Mouse (Mus musculus) heart, embryonic 11.5 days (tissue): ENCODE data around the gene Arap1. TPM values are rescaled to one million over a fixed set of nuclear protein-coding genes. Genes with fewer than 3 reads are reported as not detected.
A peak's percentile ranks its signal among the peaks of the same experiment; 100 is the strongest.

ENCODE experiments used
- ATAC-seq: fragments of 200-750 bp; cut with Nextera tagmentation; replicated peaks from 2 replicates; pipeline ENCODE4 v1.8.0; 2017; ENCODE audit warnings: moderate library complexity; ENCODE audit not compliant: insufficient number of reproducible peaks, low FRiP score, low TSS enrichment
- H3K27ac ChIP-seq: fragments of 300-500 bp; sonication (generic); 2 replicates; pipeline ENCODE4 v1.5.1; 2014; ENCODE audit warnings: mild to moderate bottlenecking, low read depth, low read length
- H3K27me3 ChIP-seq: fragments of 300-500 bp; sonication (generic); 2 replicates; pipeline ENCODE4 v1.6.1; 2014; ENCODE audit warnings: mild to moderate bottlenecking, low read length, mixed read lengths; ENCODE audit not compliant: control insufficient read depth, insufficient read depth
- H3K36me3 ChIP-seq: fragments of 300-500 bp; sonication (generic); 2 replicates; pipeline ENCODE4 v1.6.1; 2014; ENCODE audit warnings: mild to moderate bottlenecking, low read length, moderate library complexity, mixed read lengths; ENCODE audit not compliant: control insufficient read depth, insufficient read depth
- H3K4me1 ChIP-seq: fragments of 300-500 bp; sonication (generic); 2 replicates; pipeline ENCODE4 v1.6.1; 2014; ENCODE audit warnings: low read length; ENCODE audit not compliant: control insufficient read depth, insufficient read depth
- H3K4me2 ChIP-seq: fragments of 300-500 bp; sonication (generic); 2 replicates; pipeline ENCODE4 v1.6.1; 2014; ENCODE audit warnings: mild to moderate bottlenecking, moderate library complexity
- H3K4me3 ChIP-seq: fragments of 300-500 bp; sonication (generic); 2 replicates; pipeline ENCODE4 v1.5.1; 2014; ENCODE audit warnings: low read depth, low read length
- H3K9ac ChIP-seq: fragments of 300-500 bp; sonication (generic); 2 replicates; pipeline ENCODE4 v1.6.1; 2014; ENCODE audit warnings: mild to moderate bottlenecking, low read depth, low read length, moderate library complexity
- H3K9me3 ChIP-seq: fragments of 300-500 bp; sonication (generic); replicated peaks from 2 replicates; pipeline ENCODE4 v1.6.1; 2016; ENCODE audit warnings: low read length; ENCODE audit not compliant: control insufficient read depth
- WGBS: fragments of 180-500 bp; shearing (Covaris S2); extraction: QIAGEN DNeasy Blood & Tissue Kit; methylation state at CpG from one replicate; pipeline ENCODE4 v1.1.7; 2014; ENCODE audit not compliant: insufficient replicate concordance; 5-methylcytosine and 5-hydroxymethylcytosine counted together
- polyA plus RNA-seq: library from polyadenylated mRNA; unstranded; fragments of >200 nt; fragmentation: Nextera tagmentation; extraction: Ambion mirVana; gene quantifications from 2 replicates; pipeline ENCODE4 v1.2.1, GENCODE M21; 2014

Gene Arap1
- polyA plus RNA-seq, 1 experiment from 2014 or later: 16.0 TPM

DNA sequence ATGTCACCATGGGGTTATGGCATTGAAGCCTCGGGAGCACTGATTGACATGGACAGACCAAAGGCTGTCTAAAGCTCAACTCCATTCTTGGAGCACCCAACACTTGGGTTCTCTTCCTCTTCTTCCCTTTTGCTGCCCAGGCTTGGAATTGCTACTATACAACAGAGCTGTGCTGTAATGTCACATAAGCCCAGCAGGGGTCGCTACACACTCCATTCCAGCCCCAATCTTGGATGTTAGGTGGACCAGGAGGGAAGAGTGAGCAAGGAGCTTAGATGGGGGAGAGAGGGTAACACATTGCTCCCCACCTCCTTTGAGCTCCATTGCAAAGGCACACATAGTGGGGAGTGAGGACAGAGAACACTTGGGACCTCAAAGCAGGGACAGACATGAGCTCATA, 79.9 kb downstream of the Arap1 start:
- H3K4me1 ChIP-seq: no peaks in the 10 kb centered on the region
- H3K9ac ChIP-seq: no peak overlapping the region
- H3K9me3 ChIP-seq: no peaks in the 10 kb centered on the region
- 17% methylated on average over 2 of the region's 2 CpGs for WGBS
- peaks cover 16% of the 10 kb centered on the region for H3K27me3 ChIP-seq
- no peak overlapping the region for H3K4me2 ChIP-seq
- no peaks in the 10 kb centered on the region for H3K36me3 ChIP-seq
- H3K4me3 ChIP-seq: no peak overlapping the region
- H3K27ac ChIP-seq: no peak overlapping the region
- ATAC-seq: no peak

DNA sequence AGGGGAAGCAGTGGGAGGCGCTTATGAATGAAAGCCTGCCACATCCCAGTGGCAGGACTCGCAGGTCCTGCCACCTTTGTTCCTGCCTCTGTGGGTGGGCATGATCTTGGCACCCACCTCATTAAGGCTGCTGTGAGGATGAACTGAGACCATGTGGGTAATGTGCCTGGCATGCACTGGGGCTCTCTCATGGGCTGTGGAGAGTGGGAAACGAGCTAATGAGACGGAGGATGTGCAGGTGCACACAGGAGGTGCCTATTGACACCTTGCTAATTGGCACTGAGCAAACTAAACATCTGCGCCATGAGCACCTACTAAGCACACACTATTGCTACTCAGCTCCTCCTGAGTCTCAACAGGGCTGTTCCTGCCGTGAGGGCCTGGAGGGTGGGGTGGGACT, 87.2 kb downstream of the Arap1 start:
- Histone ChIP-seq H3K4me3 (no peak overlapping the region), H3K9me3 (no peaks in the 10 kb centered on the region), H3K4me1 (no peaks in the 10 kb centered on the region), H3K27me3 (0 out of 2 replicates have a peak, but pooled peaks cover 6% of the 10 kb centered on the region), H3K4me2 (no peak overlapping the region), H3K36me3 (no peaks in the 10 kb centered on the region), H3K27ac (no peak overlapping the region), H3K9ac (no peak overlapping the region)
- 62% methylated on average over 6 of the region's 6 CpGs for WGBS
- no peak for ATAC-seq

DNA sequence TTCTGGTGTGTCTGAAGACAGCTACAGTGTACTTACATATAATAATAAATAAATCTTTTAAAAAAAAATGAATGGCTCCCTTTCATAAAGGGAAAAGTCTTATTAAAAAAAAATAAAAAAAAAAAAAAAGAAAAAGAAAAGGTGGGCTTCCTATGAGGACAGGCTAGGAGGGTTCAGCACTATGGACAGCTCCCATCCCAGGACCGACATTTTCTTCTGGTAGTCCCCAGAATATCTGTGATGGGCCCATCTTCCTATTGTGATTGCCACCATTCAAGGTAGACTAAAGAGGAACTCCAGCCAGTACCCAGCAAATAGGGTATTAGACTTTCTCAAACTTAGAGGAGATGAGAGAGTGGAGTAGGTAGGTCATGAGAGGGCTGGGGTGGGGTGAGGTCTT, 90.0 kb downstream of the Arap1 start:
- WGBS: 10% methylated on average over 1 of the region's 1 CpGs
- ATAC-seq: no peak

DNA sequence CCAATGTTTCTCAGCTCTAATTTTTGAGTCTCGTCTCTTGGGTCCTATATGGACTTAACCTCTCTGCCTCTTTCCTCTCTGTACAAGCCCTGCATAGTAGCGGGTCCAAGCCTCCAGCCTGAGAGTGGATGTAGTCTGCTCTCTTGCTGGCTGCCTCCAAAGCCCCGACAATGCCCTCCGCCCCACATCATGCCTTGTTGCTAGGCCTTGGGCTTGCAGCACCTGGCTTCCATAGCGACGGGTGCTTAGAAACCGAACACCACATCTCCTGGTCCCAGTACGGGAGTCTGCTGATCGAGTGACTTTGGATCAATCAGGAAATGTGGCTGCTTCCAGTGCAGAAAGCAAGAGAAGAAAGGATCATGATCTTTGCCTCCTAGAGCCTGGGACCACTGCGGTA, 95.2 kb downstream of the Arap1 start:
- H3K36me3 ChIP-seq: no peaks in the 10 kb centered on the region
- no peaks in the 10 kb centered on the region for H3K9me3 ChIP-seq
- H3K9ac ChIP-seq: no peak overlapping the region
- no peaks in the 10 kb centered on the region for H3K4me1 ChIP-seq
- H3K4me2 ChIP-seq: no peak overlapping the region
- 74% methylated on average over 10 of the region's 10 CpGs for WGBS
- no peak overlapping the region for H3K27ac ChIP-seq
- H3K27me3 ChIP-seq: peaks cover 26% of the 10 kb centered on the region
- ATAC-seq: no peak
- no peak overlapping the region for H3K4me3 ChIP-seq

More for the DNA sequence above, 90.0 kb downstream of the Arap1 start:
- H3K4me1 ChIP-seq: no peaks in the 10 kb centered on the region
- no peak overlapping the region for H3K4me3 ChIP-seq
- no peak overlapping the region for H3K4me2 ChIP-seq
- peaks cover 10% of the 10 kb centered on the region for H3K27me3 ChIP-seq
- H3K9ac ChIP-seq: no peak overlapping the region
- H3K36me3 ChIP-seq: no peaks in the 10 kb centered on the region
- no peak overlapping the region for H3K27ac ChIP-seq
- H3K9me3 ChIP-seq: no peaks in the 10 kb centered on the region

DNA sequence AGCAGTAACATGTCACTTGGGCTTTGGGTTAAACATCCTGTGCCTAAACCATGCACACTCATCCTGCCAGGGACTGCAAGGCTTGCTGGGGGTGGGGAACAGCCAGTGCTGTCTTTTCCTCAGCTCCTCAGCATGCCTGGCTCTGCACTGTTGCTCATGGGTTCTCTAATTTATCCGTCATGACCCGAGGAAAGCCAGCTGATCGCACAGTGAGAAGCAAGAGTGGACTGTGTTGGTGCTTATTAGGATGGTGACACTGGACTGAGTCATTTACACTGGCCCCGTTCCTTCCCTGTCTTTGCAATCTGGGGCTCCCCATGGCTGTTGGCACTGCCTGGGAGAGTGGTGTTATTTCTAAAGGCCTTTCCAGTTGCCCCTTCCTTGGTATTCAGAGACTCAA, 96.3 kb downstream of the Arap1 start:
- Histone ChIP-seq H3K36me3 (no peaks in the 10 kb centered on the region), H3K4me1 (no peaks in the 10 kb centered on the region), H3K4me2 (no peak overlapping the region), H3K9ac (no peak overlapping the region), H3K4me3 (no peak overlapping the region), H3K27ac (no peak overlapping the region), H3K9me3 (no peaks in the 10 kb centered on the region), H3K27me3 (peaks cover 30% of the 10 kb centered on the region)
- no peak for ATAC-seq
- 76% methylated on average over 4 of the region's 4 CpGs for WGBS

DNA sequence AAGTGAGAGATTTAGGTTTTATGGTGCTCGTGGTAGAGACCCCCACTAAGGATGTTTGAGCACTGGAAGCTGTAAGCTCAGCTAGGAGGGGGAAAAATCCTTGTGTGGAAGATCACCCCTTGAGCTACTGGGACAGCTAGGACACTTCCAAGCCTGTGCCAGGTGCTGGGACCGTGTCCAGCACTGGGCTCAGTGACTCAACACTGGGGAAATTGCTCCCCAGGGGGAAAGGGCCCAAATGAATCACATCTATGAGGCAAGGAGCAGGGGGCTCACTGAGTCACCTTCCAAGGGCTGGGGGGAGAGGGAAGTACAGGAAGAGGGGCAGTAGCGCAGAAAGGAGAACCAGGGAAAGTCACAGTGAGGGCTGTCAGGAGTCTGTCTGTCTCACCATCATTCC, 102.0 kb downstream of the Arap1 start:
- no peaks in the 10 kb centered on the region for H3K36me3 ChIP-seq
- H3K4me1 ChIP-seq: no peaks in the 10 kb centered on the region
- H3K27ac ChIP-seq: no peak overlapping the region
- WGBS: 40% methylated on average over 3 of the region's 3 CpGs
- no peak overlapping the region for H3K9ac ChIP-seq
- peaks cover 36% of the 10 kb centered on the region for H3K27me3 ChIP-seq
- no peak for ATAC-seq
- H3K4me3 ChIP-seq: no peak overlapping the region
- no peak overlapping the region for H3K4me2 ChIP-seq
- no peaks in the 10 kb centered on the region for H3K9me3 ChIP-seq

DNA sequence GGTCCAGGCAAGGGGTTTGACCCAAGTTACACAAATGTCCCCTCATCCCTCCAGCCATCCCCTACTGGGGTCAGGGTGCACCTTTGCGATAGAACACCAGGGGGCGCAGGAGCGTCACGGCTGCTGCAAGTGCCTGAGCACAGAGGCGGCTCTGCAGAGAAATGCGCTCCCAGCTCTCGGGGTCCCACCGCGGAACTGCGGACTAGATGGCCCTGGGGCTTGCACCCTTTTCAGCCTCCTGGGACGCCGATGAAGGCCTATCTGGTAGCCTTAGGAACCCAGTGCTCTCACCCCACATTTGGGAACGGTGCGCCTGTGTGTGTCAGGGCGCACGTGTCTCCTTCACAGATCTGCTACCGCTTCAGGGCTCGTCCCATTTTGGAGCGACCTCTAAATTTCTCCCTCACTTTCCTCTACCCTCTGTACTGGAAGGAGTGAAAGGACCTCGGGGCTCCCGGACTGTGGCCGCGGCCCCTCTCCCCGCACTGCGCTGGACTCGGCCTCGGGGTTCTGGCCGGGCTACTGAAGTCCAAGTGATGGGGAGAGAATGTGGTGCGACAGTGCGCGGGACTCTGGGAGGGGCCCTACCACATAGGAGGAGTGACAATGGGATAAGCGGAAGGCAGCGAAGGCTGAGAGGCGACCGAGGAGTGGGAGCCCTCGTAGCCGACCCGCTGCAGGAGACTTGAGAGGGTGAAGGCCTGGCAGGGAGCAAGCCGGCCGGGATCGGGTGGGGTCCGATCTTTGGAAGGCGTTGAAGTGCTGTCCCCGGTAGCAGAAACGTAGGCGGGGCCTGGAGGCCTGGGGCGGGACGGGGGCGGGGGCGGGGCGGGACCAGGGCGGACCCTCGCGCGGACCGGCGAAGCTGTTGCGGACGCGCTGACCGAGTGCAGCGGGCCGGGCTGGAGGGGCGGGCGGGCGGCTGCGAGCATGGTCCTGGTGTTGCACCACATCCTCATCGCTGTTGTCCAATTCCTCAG, 102.8 kb downstream of the Arap1 start:
- peak overlapping the region; percentile 57 for H3K4me3 ChIP-seq
- peak overlapping the region; percentile 97 for H3K4me2 ChIP-seq
- under 1% methylated on average over 66 of the region's 68 CpGs for WGBS
- no peaks in the 10 kb centered on the region for H3K4me1 ChIP-seq
- H3K9me3 ChIP-seq: no peaks in the 10 kb centered on the region
- no peak overlapping the region for H3K27ac ChIP-seq
- H3K36me3 ChIP-seq: no peaks in the 10 kb centered on the region
- peak; percentile 56 for ATAC-seq
- peaks cover 39% of the 10 kb centered on the region for H3K27me3 ChIP-seq
- H3K9ac ChIP-seq: peak overlapping the region; percentile 56; the same call in 1 of the 2 replicates

DNA sequence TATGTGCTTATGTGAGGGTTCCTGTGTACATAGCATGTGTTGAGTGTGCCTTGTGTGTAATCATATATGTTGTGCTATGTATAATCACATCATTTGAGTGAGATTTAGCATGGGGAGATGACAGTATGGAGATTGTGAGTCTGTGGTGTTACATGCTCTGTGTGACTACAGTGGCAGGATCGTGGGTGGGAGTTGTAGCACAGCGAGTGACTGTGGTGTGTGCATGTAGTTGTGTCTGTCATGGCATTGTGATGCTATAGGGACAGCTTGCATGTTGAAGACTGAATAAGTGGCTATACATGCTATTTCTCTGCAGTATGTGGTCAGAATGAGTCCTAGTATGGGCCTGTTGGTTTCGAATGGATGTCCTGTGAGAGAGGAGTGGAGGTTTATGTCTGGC, 104.8 kb downstream of the Arap1 start:
- H3K27me3 ChIP-seq: peaks cover 35% of the 10 kb centered on the region
- H3K4me2 ChIP-seq: no peak overlapping the region
- H3K9ac ChIP-seq: no peak overlapping the region

DNA sequence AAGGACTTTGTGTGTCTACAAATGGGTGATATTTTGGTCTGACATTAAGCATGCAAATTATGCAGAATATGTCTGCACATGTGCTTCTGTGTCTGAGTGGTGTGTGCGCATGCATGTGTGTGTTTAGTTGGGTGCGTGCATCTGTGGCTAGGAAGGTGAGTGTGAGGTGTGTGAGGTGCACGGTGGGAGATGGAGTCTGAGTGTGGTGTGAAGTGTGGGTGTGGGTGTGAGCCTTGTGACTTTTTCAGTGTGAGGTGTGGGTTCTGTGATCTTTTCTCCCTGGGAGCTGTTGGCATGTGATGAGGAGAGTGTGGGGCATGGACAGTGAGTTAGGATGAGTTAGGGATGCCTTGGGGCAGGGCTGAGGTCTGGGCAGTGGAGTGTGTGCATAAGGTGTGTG, 105.4 kb downstream of the Arap1 start:
- Histone ChIP-seq H3K27me3 (peaks cover 33% of the 10 kb centered on the region), H3K36me3 (no peaks in the 10 kb centered on the region), H3K4me2 (peak overlapping the region; percentile 16), H3K4me3 (no peak overlapping the region), H3K9me3 (no peaks in the 10 kb centered on the region), H3K27ac (no peak overlapping the region), H3K9ac (no peak overlapping the region), H3K4me1 (no peaks in the 10 kb centered on the region)
- no peak for ATAC-seq
- WGBS: 83% methylated on average over 3 of the region's 3 CpGs

More for the DNA sequence above, 104.8 kb downstream of the Arap1 start:
- no peaks in the 10 kb centered on the region for H3K4me1 ChIP-seq
- no peaks in the 10 kb centered on the region for H3K36me3 ChIP-seq
- no peak for ATAC-seq
- WGBS: 79% methylated on average over 3 of the region's 3 CpGs
- no peak overlapping the region for H3K4me3 ChIP-seq
- no peak overlapping the region for H3K27ac ChIP-seq
- no peaks in the 10 kb centered on the region for H3K9me3 ChIP-seq
